Mouse (Mus musculus) liver, adult 2 months (tissue): Measurements from ENCODE around the gene a.

ENCODE experiments used
- CTCF ChIP-seq: fragments of 200-500 bp; IDR thresholded peaks from 2 replicates; pipeline ENCODE4 v1.5.1; 2011; ENCODE audit warnings: low read depth, low read length, control low read depth
- POLR2A ChIP-seq: fragments of 200-500 bp; IDR thresholded peaks from 2 replicates; pipeline ENCODE4 v1.6.1; 2011; ENCODE audit warnings: low read length, control low read depth; ENCODE audit not compliant: insufficient read depth; ENCODE audit errors: extremely low read depth

DNA sequence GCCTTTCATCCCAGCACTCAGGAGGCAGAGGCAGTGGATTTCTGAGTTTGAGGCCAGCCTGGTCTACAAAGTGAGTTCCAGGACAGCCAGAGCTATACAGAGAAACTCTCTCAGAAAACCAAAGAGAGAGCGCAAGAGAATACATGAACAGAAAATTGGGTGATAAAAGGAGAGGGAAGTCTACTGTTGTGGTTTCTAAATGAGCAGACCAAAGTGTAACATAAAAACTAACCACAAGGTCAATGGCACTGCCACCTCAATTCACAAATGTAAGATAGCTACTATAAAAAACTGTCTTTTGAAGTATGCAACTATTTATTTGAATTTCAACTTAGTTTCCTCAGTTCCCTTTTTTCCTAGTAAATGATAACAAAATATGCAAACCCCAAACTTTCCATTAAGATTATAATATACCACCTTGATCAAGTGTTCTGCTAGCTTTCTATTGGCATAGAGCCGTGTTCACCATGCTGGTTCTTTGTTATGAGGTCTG lies 37.1 kb upstream of the a start:
- TF ChIP-seq CTCF (no peak), POLR2A (no peak)
